Mouse (Mus musculus) ES-Bruce4 (cell line): ENCODE measurements at regions not wholly inside any gene's neighbourhood (a gene's known extent, or its start where the extent isn't known, plus 50 kb on each side); places are given as distances from the start of the nearest gene placed in this dataset.

Experiments
- H3K27ac ChIP-seq: 2 replicates; pipeline ENCODE4 v1.5.1; 2012; ENCODE audit warnings: low read length, inconsistent platforms; ENCODE audit not compliant: insufficient read depth
- H3K27me3 ChIP-seq: 2 replicates; pipeline ENCODE4 v1.6.1; 2012; ENCODE audit warnings: mild to moderate bottlenecking, low read length, inconsistent platforms; ENCODE audit not compliant: control insufficient read depth, poor library complexity, insufficient read depth, severe bottlenecking
- H3K36me3 ChIP-seq: 2 replicates; pipeline ENCODE4 v1.6.1; 2012; ENCODE audit warnings: inconsistent platforms, mild to moderate bottlenecking, low read length, moderate library complexity; ENCODE audit not compliant: control insufficient read depth, poor library complexity, insufficient read depth, severe bottlenecking
- H3K4me1 ChIP-seq: one replicate; pipeline ENCODE4 v1.8.1; 2011; ENCODE audit warnings: low read length; ENCODE audit not compliant: control insufficient read depth, insufficient read depth
- H3K4me3 ChIP-seq: 2 replicates; pipeline ENCODE4 v1.5.1; 2011; ENCODE audit warnings: low read depth, mild to moderate bottlenecking, low read length
- H3K9ac ChIP-seq: 2 replicates; pipeline ENCODE4 v1.6.1; 2012; ENCODE audit warnings: low read depth, mild to moderate bottlenecking, inconsistent platforms; ENCODE audit not compliant: poor library complexity, severe bottlenecking
- H3K9me3 ChIP-seq: replicated peaks from 2 replicates; pipeline ENCODE4 v1.6.1; 2012; ENCODE audit warnings: mild to moderate bottlenecking, low read length, inconsistent platforms; ENCODE audit not compliant: control insufficient read depth, poor library complexity, insufficient read depth, severe bottlenecking
- CTCF ChIP-seq: IDR thresholded peaks from one replicate; pipeline ENCODE4 v1.8.1; 2011; ENCODE audit warnings: low read depth, low read length
- EP300 ChIP-seq: IDR thresholded peaks from 2 replicates; pipeline ENCODE4 v1.6.1; 2011; ENCODE audit warnings: low read depth, low read length; ENCODE audit not compliant: insufficient read depth
- POLR2A ChIP-seq: IDR thresholded peaks from one replicate; pipeline ENCODE4 v1.8.1; 2011; ENCODE audit warnings: low read length; ENCODE audit not compliant: insufficient read depth

- Histone ChIP-seq H3K9me3 (no peaks in the 10 kb centered on the region), H3K4me1 (no peaks in the 10 kb centered on the region), H3K36me3 (no peaks in the 10 kb centered on the region), H3K27ac (no peak overlapping the region), H3K27me3 (no peaks in the 10 kb centered on the region), H3K9ac (no peak overlapping the region), H3K4me3 (no peak overlapping the region)
- TF ChIP-seq POLR2A = no peak
- TF ChIP-seq EP300 = no peak
- no peak for TF ChIP-seq CTCF
Measured at GRCm38 (mm10) chr12:16091336-16091735, 274.6 kb upstream of the Trib2 start.

GRCm38 (mm10) chr12:16083176-16083575 lies 266.5 kb upstream of the Trib2 start:
- H3K4me3 ChIP-seq = no peak overlapping the region
- H3K27ac ChIP-seq = no peak overlapping the region
- no peak overlapping the region for H3K9ac ChIP-seq
- H3K36me3 ChIP-seq = no peaks in the 10 kb centered on the region
- no peaks in the 10 kb centered on the region for H3K4me1 ChIP-seq
- no peak for TF ChIP-seq EP300
- TF ChIP-seq CTCF = no peak
- no peak for TF ChIP-seq POLR2A
- no peaks in the 10 kb centered on the region for H3K27me3 ChIP-seq
- H3K9me3 ChIP-seq = no peaks in the 10 kb centered on the region

- no peak overlapping the region for H3K4me3 ChIP-seq
- H3K27me3 ChIP-seq = no peaks in the 10 kb centered on the region
- H3K9ac ChIP-seq = no peak overlapping the region
- no peaks in the 10 kb centered on the region for H3K4me1 ChIP-seq
- H3K36me3 ChIP-seq = no peaks in the 10 kb centered on the region
- H3K27ac ChIP-seq = no peak overlapping the region
- H3K9me3 ChIP-seq = no peaks in the 10 kb centered on the region
- TF ChIP-seq EP300 (no peak), CTCF (no peak), POLR2A (no peak)
Measured at GRCm38 (mm10) chr12:16077215-16077614, 260.5 kb upstream of the Trib2 start.

GRCm38 (mm10) chr12:16075962-16076361 lies 259.2 kb upstream of the Trib2 start:
- H3K27me3 ChIP-seq = no peaks in the 10 kb centered on the region
- H3K36me3 ChIP-seq = no peaks in the 10 kb centered on the region

GRCm38 (mm10) chr12:16068940-16069339 lies 252.2 kb upstream of the Trib2 start:
- H3K4me3 ChIP-seq = no peak overlapping the region
- no peaks in the 10 kb centered on the region for H3K9me3 ChIP-seq
- no peaks in the 10 kb centered on the region for H3K36me3 ChIP-seq
- H3K27me3 ChIP-seq = no peaks in the 10 kb centered on the region
- no peaks in the 10 kb centered on the region for H3K4me1 ChIP-seq
- no peak overlapping the region for H3K9ac ChIP-seq
- TF ChIP-seq POLR2A (no peak), CTCF (no peak), EP300 (no peak)
- no peak overlapping the region for H3K27ac ChIP-seq

More at GRCm38 (mm10) chr12:16075962-16076361, 259.2 kb upstream of the Trib2 start:
- Histone ChIP-seq H3K9me3 (no peaks in the 10 kb centered on the region), H3K27ac (no peak overlapping the region), H3K4me3 (no peak overlapping the region), H3K4me1 (no peaks in the 10 kb centered on the region), H3K9ac (no peak overlapping the region)
- TF ChIP-seq POLR2A = no peak
- TF ChIP-seq CTCF = no peak
- TF ChIP-seq EP300 = no peak

GRCm38 (mm10) chr12:16062689-16063088 lies 246.0 kb upstream of the Trib2 start:
- H3K9ac ChIP-seq = no peak overlapping the region
- TF ChIP-seq EP300 = no peak
- no peak for TF ChIP-seq POLR2A
- no peak for TF ChIP-seq CTCF
- H3K9me3 ChIP-seq = no peaks in the 10 kb centered on the region
- H3K4me1 ChIP-seq = no peaks in the 10 kb centered on the region
- H3K27ac ChIP-seq = no peak overlapping the region
- H3K4me3 ChIP-seq = no peak overlapping the region
- H3K36me3 ChIP-seq = no peaks in the 10 kb centered on the region
- no peaks in the 10 kb centered on the region for H3K27me3 ChIP-seq
